Mouse (Mus musculus) intestine, postnatal 0 days (tissue): ENCODE measurements at regions not wholly inside any gene's neighbourhood (a gene's known extent, or its start where the extent isn't known, plus 50 kb on each side); places are given as distances from the start of the nearest gene placed in this dataset.

ENCODE experiments used
- ATAC-seq: fragments of 200-750 bp; cut with Nextera tagmentation; 2 replicates; pipeline ENCODE4 v1.8.0; 2017; ENCODE audit warnings: mild to moderate bottlenecking, moderate TSS enrichment, moderate library complexity
- H3K27ac ChIP-seq: fragments of 300-500 bp; sonication (generic); 2 replicates; pipeline ENCODE4 v1.5.1; 2014; ENCODE audit warnings: mild to moderate bottlenecking, low read depth, low read length, moderate library complexity
- H3K27me3 ChIP-seq: fragments of 300-500 bp; sonication (generic); replicated peaks from 2 replicates; pipeline ENCODE4 v1.6.1; 2014; ENCODE audit warnings: low read length, mixed read lengths; ENCODE audit not compliant: control insufficient read depth, insufficient read depth
- H3K36me3 ChIP-seq: fragments of 300-500 bp; sonication (generic); 2 replicates; pipeline ENCODE4 v1.6.1; 2014; ENCODE audit warnings: mild to moderate bottlenecking, moderate library complexity; ENCODE audit not compliant: control insufficient read depth, insufficient read depth
- H3K4me1 ChIP-seq: fragments of 300-500 bp; sonication (generic); replicated peaks from 2 replicates; pipeline ENCODE4 v1.6.1; 2014; ENCODE audit warnings: antibody characterized with exemption, low read length, mixed read lengths; ENCODE audit not compliant: control insufficient read depth, insufficient read depth
- H3K4me2 ChIP-seq: fragments of 300-500 bp; sonication (generic); replicated peaks from 2 replicates; pipeline ENCODE4 v1.6.1; 2014; ENCODE audit warnings: low read depth, mild to moderate bottlenecking, moderate library complexity
- H3K4me3 ChIP-seq: fragments of 300-500 bp; sonication (generic); 2 replicates; pipeline ENCODE4 v1.5.1; 2014; ENCODE audit warnings: low read depth, low read length
- H3K9ac ChIP-seq: fragments of 300-500 bp; sonication (generic); 2 replicates; pipeline ENCODE4 v1.6.1; 2014; ENCODE audit warnings: mild to moderate bottlenecking, low read depth, low read length
- H3K9me3 ChIP-seq: fragments of 300-500 bp; sonication (generic); 2 replicates; pipeline ENCODE4 v1.6.1; 2016; ENCODE audit warnings: mixed run types; ENCODE audit not compliant: control insufficient read depth
- CTCF ChIP-seq: sonication (generic); IDR thresholded peaks from 2 replicates; pipeline ENCODE4 v1.5.1; 2016; ENCODE audit warnings: low read depth, mild to moderate bottlenecking, control low read depth, antibody characterized with exemption, moderate library complexity
- WGBS: fragments of 180-500 bp; shearing (Covaris S2); extraction: QIAGEN DNeasy Blood & Tissue Kit; methylation state at CpG from one replicate; pipeline ENCODE4 v1.1.7; 2014; 5-methylcytosine and 5-hydroxymethylcytosine counted together

DNA sequence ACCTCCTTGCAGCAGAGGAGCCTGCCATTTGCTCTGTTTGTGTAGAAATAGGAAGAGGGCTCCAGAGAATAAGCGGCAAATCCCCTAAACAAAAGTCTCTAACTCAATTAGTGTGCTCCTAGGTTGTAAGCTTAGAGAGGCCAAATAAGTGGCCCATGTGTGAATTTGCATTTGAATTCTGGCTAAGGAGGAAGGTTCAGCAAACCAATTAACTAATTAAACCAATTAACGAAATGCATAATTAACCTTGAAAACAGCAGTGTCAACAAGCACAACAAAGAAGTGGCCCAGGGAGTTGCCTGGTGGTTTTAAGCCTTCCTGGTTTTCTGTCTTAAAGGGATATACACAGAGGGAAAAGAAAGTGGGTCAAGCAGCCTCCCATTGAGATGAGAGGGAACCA lies 84.9 kb upstream of the Basp1 start:
- Histone ChIP-seq H3K4me1 (no peaks in the 10 kb centered on the region), H3K4me2 (no peak overlapping the region), H3K4me3 (no peak overlapping the region), H3K27ac (no peak overlapping the region), H3K9me3 (no peaks in the 10 kb centered on the region), H3K9ac (no peak overlapping the region), H3K36me3 (no peaks in the 10 kb centered on the region), H3K27me3 (no peaks in the 10 kb centered on the region)
- ATAC-seq: no peak
- TF ChIP-seq CTCF: no peak
- 61% methylated on average over 2 of the region's 2 CpGs for WGBS

DNA sequence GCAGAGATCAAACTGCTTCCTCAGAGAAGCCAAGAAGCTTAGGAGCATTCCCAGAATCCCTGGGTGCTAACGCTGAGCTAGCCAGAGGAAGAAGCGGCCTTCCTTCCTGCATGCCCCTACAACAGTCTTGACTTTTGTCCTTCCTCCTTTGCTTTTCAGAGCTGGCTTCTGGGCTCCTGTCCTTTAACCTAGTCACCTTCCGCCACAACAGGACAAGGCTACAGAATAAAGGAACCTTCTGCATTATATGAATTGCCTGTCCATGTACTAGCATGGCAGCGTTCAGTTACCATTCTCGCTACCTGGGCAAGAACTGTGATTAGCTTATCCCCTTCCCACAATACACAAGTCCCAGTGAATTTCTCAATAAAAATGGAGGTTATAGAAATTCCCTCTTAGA lies 88.9 kb upstream of the Basp1 start:
- Histone ChIP-seq H3K9me3 (no peaks in the 10 kb centered on the region), H3K27ac (no peak overlapping the region), H3K4me2 (no peak overlapping the region), H3K27me3 (no peaks in the 10 kb centered on the region), H3K9ac (no peak overlapping the region), H3K36me3 (no peaks in the 10 kb centered on the region), H3K4me3 (no peak overlapping the region), H3K4me1 (no peaks in the 10 kb centered on the region)
- 87% methylated on average over 5 of the region's 5 CpGs for WGBS
- TF ChIP-seq CTCF: no peak
- no peak for ATAC-seq

- Histone ChIP-seq H3K4me2 (no peak overlapping the region), H3K4me3 (no peak overlapping the region), H3K27me3 (no peaks in the 10 kb centered on the region), H3K9ac (no peak overlapping the region), H3K27ac (no peak overlapping the region), H3K36me3 (no peaks in the 10 kb centered on the region), H3K9me3 (no peaks in the 10 kb centered on the region), H3K4me1 (no peaks in the 10 kb centered on the region)
- no peak for ATAC-seq
- WGBS: 60% methylated on average over 6 of the region's 6 CpGs
- peak; percentile 55 for TF ChIP-seq CTCF
Observed at GRCm38 (mm10) chr15:25503104-25503503, 89.5 kb upstream of the Basp1 start.

DNA sequence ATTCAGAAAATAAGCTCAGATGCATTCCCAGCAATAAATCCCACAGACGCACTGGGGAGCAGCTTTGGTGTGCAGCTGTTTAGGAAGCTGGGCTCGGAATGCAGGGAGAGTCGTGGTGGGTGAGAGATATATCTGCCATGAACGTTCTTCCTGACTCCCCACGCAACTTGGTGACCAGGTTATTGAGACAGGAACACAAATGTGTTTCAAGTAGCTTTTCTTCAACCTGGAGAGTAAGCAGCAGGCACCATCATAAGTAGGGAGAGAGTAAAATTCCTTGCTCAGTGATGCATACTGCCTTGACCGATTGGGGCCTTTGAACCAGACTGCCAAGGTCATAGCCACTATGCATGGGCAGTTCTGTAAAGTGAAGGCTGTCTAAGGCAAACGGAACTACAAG lies 95.6 kb upstream of the Basp1 start:
- Histone ChIP-seq H3K27me3 (no peaks in the 10 kb centered on the region), H3K9me3 (no peaks in the 10 kb centered on the region), H3K4me3 (no peak overlapping the region), H3K9ac (no peak overlapping the region), H3K4me1 (no peaks in the 10 kb centered on the region), H3K36me3 (no peaks in the 10 kb centered on the region), H3K27ac (no peak overlapping the region), H3K4me2 (no peak overlapping the region)
- no peak for ATAC-seq
- 51% methylated on average over 7 of the region's 7 CpGs for WGBS
- TF ChIP-seq CTCF: no peak

DNA sequence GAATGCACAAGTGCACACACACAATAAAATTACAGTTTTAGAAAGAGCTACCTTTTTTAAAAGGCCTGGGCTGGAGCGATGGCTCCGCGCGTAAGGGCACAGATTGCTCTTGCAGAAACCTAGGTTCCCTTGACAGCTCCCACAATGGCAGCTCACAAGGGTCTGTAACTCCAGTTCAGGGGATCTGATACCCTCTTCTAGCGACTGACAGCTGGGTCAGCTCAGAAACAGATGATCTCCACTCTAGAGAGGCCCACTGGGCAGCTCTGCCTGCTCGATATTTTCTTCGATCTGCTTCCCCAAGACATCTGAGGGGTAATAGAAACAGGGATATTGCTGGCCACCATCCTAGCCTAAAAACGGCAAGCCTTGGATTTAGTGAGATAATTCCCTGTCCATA lies 96.0 kb upstream of the Basp1 start:
- WGBS: 74% methylated on average over 8 of the region's 8 CpGs
- ATAC-seq: no peak
- H3K9me3 ChIP-seq: no peaks in the 10 kb centered on the region
- no peaks in the 10 kb centered on the region for H3K36me3 ChIP-seq
- H3K27ac ChIP-seq: no peak overlapping the region
- TF ChIP-seq CTCF: no peak
- H3K9ac ChIP-seq: no peak overlapping the region
- no peaks in the 10 kb centered on the region for H3K27me3 ChIP-seq
- no peaks in the 10 kb centered on the region for H3K4me1 ChIP-seq
- no peak overlapping the region for H3K4me3 ChIP-seq
- H3K4me2 ChIP-seq: no peak overlapping the region

DNA sequence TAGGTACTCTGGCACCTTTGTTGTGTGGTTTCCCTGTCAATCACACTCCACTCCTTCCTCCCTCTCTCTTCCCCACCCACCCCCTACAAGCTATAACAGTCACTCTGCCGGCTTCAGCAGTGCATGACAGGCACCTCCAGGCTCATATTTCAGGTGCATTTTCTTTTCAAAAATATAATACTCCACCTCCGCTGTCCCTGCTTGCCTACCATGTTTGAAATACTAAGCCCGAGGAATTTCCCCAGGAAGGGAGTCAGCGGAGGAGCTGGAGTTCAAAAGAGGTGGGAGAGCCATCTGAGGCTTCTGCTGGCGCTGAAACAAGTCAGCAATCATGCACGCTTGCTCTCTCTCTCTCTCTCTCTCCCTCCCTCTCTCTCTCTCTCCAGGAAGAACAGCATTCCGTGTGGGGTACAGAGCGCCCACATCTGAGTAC lies 96.5 kb upstream of the Basp1 start:
- no peak overlapping the region for H3K4me2 ChIP-seq
- H3K36me3 ChIP-seq: no peaks in the 10 kb centered on the region
- H3K27me3 ChIP-seq: no peaks in the 10 kb centered on the region
- no peak for ATAC-seq
- H3K9ac ChIP-seq: no peak overlapping the region
- H3K4me3 ChIP-seq: no peak overlapping the region
- WGBS: 33% methylated on average over 8 of the region's 8 CpGs
- no peaks in the 10 kb centered on the region for H3K9me3 ChIP-seq
- no peaks in the 10 kb centered on the region for H3K4me1 ChIP-seq
- TF ChIP-seq CTCF: no peak
- H3K27ac ChIP-seq: no peak overlapping the region
